Mouse (Mus musculus): Measurements from ENCODE around the gene Fggy. TPM values are rescaled to one million over a fixed set of nuclear protein-coding genes. Genes with fewer than 3 reads are reported as not detected.
A peak's percentile ranks its signal among the peaks of the same experiment; 100 is the strongest.

Fggy gene
- polyA plus RNA-seq, 1 experiment from 2014 or later, result 6.4 TPM

DNA sequence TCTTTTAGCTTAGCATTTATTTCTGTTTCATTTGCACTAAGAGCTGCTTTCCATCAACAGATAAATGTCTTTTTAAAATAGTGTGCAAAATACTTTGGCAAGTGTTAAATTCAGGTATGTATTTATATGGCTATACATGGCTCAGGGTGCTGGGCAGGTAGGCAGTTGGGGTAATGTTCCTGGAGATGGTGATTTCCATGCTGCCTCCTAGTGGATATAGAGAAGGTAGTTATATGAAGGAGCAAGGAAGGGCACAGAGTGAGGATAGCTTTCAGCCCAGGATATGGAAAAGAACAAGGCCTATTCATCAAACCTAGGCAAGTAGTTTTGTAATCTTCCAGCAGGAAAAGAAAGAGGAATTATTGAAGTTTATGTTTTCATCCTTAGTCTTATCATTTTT, 166.3 kb downstream of the Fggy start:
- Histone ChIP-seq H3K36me3 (ENCODE audit: control insufficient read depth, insufficient read depth) (no peaks in the 10 kb centered on the region), H3K4me2 (ENCODE audit: low read depth, low read length) (no peak overlapping the region), H3K4me3 (ENCODE audit: low read length) (no peak overlapping the region), H3K27ac (ENCODE audit: low read length) (no peak overlapping the region), H3K4me1 (ENCODE audit: control insufficient read depth, insufficient read depth, low read length) (no peaks in the 10 kb centered on the region), H3K27me3 (ENCODE audit: control insufficient read depth, insufficient read depth, low read length) (no peaks in the 10 kb centered on the region), H3K9me3 (replicated peaks; ENCODE audit: control insufficient read depth, low read length) (peaks cover 4% of the 10 kb centered on the region; the same call in 1 of the 2 replicates), H3K9ac (ENCODE audit: low read length) (no peak overlapping the region)
- ATAC-seq (replicated peaks; ENCODE audit: extremely low read depth, insufficient read depth, low FRiP score), result no peak

DNA sequence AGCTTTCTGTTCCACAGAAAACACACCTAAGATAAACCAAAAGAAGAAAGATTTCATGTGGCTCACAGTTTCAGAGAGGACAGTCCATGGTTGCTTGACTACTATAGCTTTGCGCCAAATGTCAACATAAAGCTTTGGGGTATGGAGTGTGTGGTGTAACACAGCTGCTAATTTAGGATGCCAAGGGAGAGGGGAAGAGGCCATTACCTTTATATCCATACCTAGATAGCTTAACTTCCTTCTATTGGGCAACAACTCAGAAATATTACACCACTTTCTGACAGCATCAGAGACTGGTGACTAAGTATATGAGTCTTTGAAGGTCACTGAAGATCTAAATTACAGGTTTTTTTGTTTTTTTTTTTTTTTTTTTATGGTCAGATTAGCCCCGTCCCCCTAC, 169.1 kb downstream of the Fggy start:
- Histone ChIP-seq H3K27ac (ENCODE audit: low read length) (no peak overlapping the region), H3K4me3 (ENCODE audit: low read length) (no peak overlapping the region), H3K9ac (ENCODE audit: low read length) (no peak overlapping the region), H3K27me3 (ENCODE audit: control insufficient read depth, insufficient read depth, low read length) (no peaks in the 10 kb centered on the region), H3K36me3 (ENCODE audit: control insufficient read depth, insufficient read depth) (no peaks in the 10 kb centered on the region), H3K9me3 (replicated peaks; ENCODE audit: control insufficient read depth, low read length) (peaks cover 4% of the 10 kb centered on the region; the same call in 1 of the 2 replicates), H3K4me1 (ENCODE audit: control insufficient read depth, insufficient read depth, low read length) (no peaks in the 10 kb centered on the region), H3K4me2 (ENCODE audit: low read depth, low read length) (no peak overlapping the region)
- WGBS, result 95% methylated on average over 2 of the region's 2 CpGs
- no peak for ATAC-seq (replicated peaks; ENCODE audit: extremely low read depth, insufficient read depth, low FRiP score)

DNA sequence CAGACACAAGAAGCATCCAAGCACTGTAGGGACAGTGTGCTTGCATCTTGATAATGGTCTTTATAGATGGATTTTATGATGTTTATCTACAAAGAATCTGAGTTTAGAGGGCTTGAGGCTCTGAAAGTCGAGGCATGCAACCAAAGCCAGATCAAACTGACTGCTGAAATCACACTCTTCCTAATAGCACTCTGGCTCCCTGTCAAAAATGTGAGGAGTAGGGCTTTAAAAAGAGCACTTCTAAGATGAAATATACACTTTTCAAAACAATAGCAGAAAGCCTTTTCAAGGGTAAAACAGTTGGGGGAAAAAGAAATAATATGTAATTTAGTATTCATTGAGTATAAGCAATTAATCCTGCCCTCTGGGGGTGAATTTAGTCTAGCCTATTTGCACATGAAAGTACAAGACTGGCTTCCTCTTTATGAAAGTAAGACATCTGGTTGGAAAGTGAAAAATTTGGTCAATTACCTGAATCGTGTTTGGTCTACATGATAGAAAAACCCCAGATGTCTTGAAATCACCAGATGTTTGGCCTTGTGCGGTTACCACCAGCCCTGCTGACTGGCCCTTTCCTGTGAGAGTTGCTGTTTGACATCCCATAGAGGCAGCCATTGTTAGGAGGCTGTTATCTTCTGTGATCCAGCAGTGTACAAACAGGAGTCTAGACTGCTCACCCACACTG, 172.0 kb downstream of the Fggy start:
- Histone ChIP-seq H3K4me2 (ENCODE audit: low read depth, low read length) (no peak overlapping the region), H3K9me3 (replicated peaks; ENCODE audit: control insufficient read depth, low read length) (peaks cover 4% of the 10 kb centered on the region; the same call in 1 of the 2 replicates), H3K4me3 (ENCODE audit: low read length) (no peak overlapping the region), H3K4me1 (ENCODE audit: control insufficient read depth, insufficient read depth, low read length) (peaks cover 10% of the 10 kb centered on the region), H3K27me3 (ENCODE audit: control insufficient read depth, insufficient read depth, low read length) (no peaks in the 10 kb centered on the region), H3K9ac (ENCODE audit: low read length) (no peak overlapping the region), H3K36me3 (ENCODE audit: control insufficient read depth, insufficient read depth) (no peaks in the 10 kb centered on the region), H3K27ac (ENCODE audit: low read length) (no peak overlapping the region)
- 51% methylated on average over 3 of the region's 3 CpGs for WGBS
- no peak for ATAC-seq (replicated peaks; ENCODE audit: extremely low read depth, insufficient read depth, low FRiP score)

DNA sequence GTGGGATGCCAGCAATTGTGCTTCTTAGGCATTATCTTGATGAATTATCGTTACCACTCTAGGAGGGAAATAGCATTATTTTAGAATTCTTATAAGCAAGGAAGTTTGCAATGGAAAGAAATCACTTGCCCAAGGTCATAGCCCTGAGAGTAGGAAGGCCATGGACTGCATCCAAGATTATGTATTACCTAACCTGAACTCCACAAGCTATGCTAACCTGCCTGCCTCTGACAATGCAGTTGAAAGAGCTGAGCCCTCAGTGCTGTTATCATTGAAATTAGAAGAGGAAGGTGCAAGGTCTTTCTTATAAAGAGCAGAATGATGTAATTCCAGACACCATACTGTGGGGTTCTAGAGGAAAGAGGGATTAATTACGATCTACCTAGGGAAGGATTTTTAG, 173.8 kb downstream of the Fggy start:
- Histone ChIP-seq H3K4me3 (ENCODE audit: low read length) (no peak overlapping the region), H3K27ac (ENCODE audit: low read length) (no peak overlapping the region), H3K27me3 (ENCODE audit: control insufficient read depth, insufficient read depth, low read length) (no peaks in the 10 kb centered on the region), H3K36me3 (ENCODE audit: control insufficient read depth, insufficient read depth) (no peaks in the 10 kb centered on the region), H3K9me3 (replicated peaks; ENCODE audit: control insufficient read depth, low read length) (peaks cover 3% of the 10 kb centered on the region; the same call in 1 of the 2 replicates), H3K4me1 (ENCODE audit: control insufficient read depth, insufficient read depth, low read length) (peaks cover 10% of the 10 kb centered on the region), H3K4me2 (ENCODE audit: low read depth, low read length) (no peak overlapping the region), H3K9ac (ENCODE audit: low read length) (no peak overlapping the region)
- WGBS, result 72% methylated on average over 2 of the region's 2 CpGs
- no peak for ATAC-seq (replicated peaks; ENCODE audit: extremely low read depth, insufficient read depth, low FRiP score)

DNA sequence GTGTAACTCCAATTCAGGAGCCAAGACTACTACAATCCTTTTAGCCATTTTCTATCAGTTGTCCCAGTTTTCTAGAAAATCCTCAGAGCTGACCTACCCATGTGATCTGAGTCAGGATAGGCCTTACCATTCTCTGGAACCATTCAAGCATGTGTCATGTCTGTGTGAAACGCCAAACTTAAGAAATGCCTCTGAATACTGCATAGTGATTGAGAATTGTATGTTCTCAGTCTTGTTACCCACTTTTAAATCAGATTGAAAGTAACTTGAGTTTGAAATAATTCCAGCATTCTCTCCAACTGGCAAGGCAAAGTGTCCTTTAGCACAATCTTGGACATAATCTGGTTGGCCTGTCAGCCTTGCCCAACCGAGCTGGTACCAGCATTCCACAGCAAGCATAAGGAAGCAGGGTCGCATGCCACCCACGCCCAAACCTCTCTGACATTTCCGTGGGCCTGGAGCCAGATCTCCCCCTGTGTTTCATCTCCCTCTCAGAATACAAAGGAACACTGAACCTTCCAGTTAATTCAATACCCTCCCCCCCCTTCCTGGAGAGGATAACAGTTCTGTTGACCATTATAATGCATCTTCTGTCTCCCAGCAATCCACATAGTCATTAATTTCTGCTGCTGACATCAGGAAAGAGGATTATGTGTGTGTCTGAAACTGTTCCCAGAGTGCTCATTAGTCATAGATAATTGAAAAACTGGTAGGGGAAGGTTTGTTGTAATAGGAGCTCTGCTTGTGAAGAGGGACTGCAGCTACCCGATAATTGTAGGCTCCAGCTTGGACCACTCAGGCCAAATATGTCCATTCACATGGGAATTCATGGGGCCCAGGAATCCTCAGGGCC, 176.3 kb downstream of the Fggy start:
- Histone ChIP-seq H3K27me3 (ENCODE audit: control insufficient read depth, insufficient read depth, low read length) (no peaks in the 10 kb centered on the region), H3K9ac (ENCODE audit: low read length) (no peak overlapping the region), H3K4me2 (ENCODE audit: low read depth, low read length) (no peak overlapping the region), H3K4me1 (ENCODE audit: control insufficient read depth, insufficient read depth, low read length) (peaks cover 10% of the 10 kb centered on the region), H3K4me3 (ENCODE audit: low read length) (no peak overlapping the region), H3K36me3 (ENCODE audit: control insufficient read depth, insufficient read depth) (no peaks in the 10 kb centered on the region), H3K27ac (ENCODE audit: low read length) (peak overlapping the region; percentile 12), H3K9me3 (replicated peaks; ENCODE audit: control insufficient read depth, low read length) (no peaks in the 10 kb centered on the region)
- 22% methylated on average over 6 of the region's 6 CpGs for WGBS
- no peak; the same call in 1 of the 2 replicates for ATAC-seq (replicated peaks; ENCODE audit: extremely low read depth, insufficient read depth, low FRiP score)

DNA sequence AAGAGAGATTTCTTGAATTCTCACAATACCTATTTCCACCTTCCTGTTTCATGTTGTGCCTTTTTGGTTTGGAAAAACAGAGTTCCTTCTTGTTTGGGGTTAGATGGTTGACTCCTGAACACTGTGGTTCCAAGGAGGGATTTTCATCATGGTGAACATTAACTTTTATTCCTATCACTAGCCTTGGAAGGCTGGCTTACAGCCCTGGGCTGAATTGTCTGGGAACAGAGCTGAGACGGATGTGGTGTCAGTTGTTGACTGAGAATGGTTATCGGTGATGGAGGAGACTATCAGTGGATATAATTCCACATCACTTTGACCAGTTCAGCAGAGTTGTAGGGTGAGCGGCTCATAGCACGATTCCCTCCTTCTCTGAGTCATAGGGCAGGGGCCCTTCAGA, 178.7 kb downstream of the Fggy start:
- no peak overlapping the region for H3K4me3 ChIP-seq (ENCODE audit: low read length)
- H3K9me3 ChIP-seq (replicated peaks; ENCODE audit: control insufficient read depth, low read length), result no peaks in the 10 kb centered on the region
- H3K36me3 ChIP-seq (ENCODE audit: control insufficient read depth, insufficient read depth), result no peaks in the 10 kb centered on the region
- no peaks in the 10 kb centered on the region for H3K27me3 ChIP-seq (ENCODE audit: control insufficient read depth, insufficient read depth, low read length)
- no peak overlapping the region for H3K4me2 ChIP-seq (ENCODE audit: low read depth, low read length)
- peaks cover 13% of the 10 kb centered on the region for H3K4me1 ChIP-seq (ENCODE audit: control insufficient read depth, insufficient read depth, low read length)
- no peak overlapping the region for H3K27ac ChIP-seq (ENCODE audit: low read length)
- no peak overlapping the region for H3K9ac ChIP-seq (ENCODE audit: low read length)
- WGBS, result 78% methylated on average over 4 of the region's 4 CpGs
- no peak for ATAC-seq (replicated peaks; ENCODE audit: extremely low read depth, insufficient read depth, low FRiP score)

DNA sequence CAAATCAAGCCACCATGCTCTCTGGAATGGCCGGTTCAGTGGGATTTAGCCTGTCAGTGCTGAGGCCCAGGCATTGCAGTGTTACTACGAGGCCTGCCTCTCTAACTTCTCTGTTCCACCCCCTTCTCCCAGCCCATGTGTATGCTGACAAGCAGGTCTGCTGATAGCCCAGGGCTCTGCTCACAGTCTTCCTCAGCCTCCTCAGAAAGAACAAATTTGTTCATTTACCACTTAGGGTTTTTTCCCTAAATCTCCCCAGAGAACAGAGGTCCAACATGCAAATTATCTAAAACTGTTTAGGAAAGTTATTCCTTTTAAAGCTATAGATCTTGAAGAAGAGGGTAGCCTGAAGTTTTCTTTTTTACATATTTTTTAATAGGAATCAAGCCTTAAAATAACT, 179.4 kb downstream of the Fggy start:
- ATAC-seq (replicated peaks; ENCODE audit: extremely low read depth, insufficient read depth, low FRiP score), result no peak
- Histone ChIP-seq H3K9me3 (replicated peaks; ENCODE audit: control insufficient read depth, low read length) (no peaks in the 10 kb centered on the region), H3K9ac (ENCODE audit: low read length) (no peak overlapping the region), H3K27me3 (ENCODE audit: control insufficient read depth, insufficient read depth, low read length) (no peaks in the 10 kb centered on the region), H3K27ac (ENCODE audit: low read length) (no peak overlapping the region), H3K4me3 (ENCODE audit: low read length) (no peak overlapping the region), H3K4me2 (ENCODE audit: low read depth, low read length) (no peak overlapping the region), H3K4me1 (ENCODE audit: control insufficient read depth, insufficient read depth, low read length) (peaks cover 17% of the 10 kb centered on the region), H3K36me3 (ENCODE audit: control insufficient read depth, insufficient read depth) (no peaks in the 10 kb centered on the region)
- WGBS, result 50% methylated on average over 2 of the region's 2 CpGs

DNA sequence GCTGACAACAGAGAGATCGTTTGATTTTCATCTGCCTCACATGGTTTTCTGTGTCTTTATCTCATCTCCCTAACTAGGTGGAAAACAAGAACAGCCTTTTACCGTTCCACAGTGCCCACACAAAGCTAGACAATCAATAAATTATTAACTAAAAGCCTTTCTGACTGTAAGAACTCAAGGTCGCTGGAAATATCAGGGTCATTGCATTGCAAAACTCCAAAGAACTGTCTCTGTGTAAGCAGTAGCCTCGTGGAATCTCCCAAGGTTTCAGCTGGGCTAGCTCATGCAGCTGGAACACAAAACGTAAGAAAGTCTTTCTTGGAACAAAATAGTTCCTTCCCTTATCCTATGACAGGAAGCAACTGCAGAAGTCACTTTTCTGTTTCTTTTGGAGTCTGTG, 180.9 kb downstream of the Fggy start:
- Histone ChIP-seq H3K36me3 (ENCODE audit: control insufficient read depth, insufficient read depth) (no peaks in the 10 kb centered on the region), H3K4me3 (ENCODE audit: low read length) (no peak overlapping the region), H3K9ac (ENCODE audit: low read length) (no peak overlapping the region), H3K4me1 (ENCODE audit: control insufficient read depth, insufficient read depth, low read length) (peaks cover 24% of the 10 kb centered on the region), H3K4me2 (ENCODE audit: low read depth, low read length) (no peak overlapping the region), H3K27me3 (ENCODE audit: control insufficient read depth, insufficient read depth, low read length) (no peaks in the 10 kb centered on the region), H3K27ac (ENCODE audit: low read length) (peak overlapping the region; percentile 37; the same call in 1 of the 2 replicates), H3K9me3 (replicated peaks; ENCODE audit: control insufficient read depth, low read length) (no peaks in the 10 kb centered on the region)
- WGBS, result 36% methylated on average over 5 of the region's 5 CpGs
- no peak for ATAC-seq (replicated peaks; ENCODE audit: extremely low read depth, insufficient read depth, low FRiP score)

DNA sequence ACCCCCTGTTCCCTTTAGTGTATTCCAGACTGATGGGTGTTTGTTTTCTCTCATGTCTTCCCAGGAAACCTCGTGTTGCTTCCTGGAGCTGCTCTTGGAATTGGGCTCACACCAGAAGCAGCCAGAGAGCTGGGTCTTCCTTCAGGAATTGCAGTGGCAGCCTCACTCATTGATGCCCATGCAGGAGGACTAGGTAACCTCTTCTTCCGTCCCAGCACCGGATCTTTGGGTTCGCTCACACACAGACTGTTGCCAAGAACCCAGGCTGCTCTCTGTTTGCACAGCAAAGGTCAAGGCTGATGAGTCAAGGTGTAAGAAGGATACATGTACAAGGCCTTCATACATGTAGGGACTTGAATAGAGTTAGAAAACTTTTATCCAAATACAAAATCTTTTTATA, 181.4 kb downstream of the Fggy start:
- H3K4me2 ChIP-seq (ENCODE audit: low read depth, low read length), result no peak overlapping the region
- WGBS, result 63% methylated on average over 4 of the region's 4 CpGs
- peaks cover 23% of the 10 kb centered on the region for H3K4me1 ChIP-seq (ENCODE audit: control insufficient read depth, insufficient read depth, low read length)
- ATAC-seq (replicated peaks; ENCODE audit: extremely low read depth, insufficient read depth, low FRiP score), result no peak
- H3K4me3 ChIP-seq (ENCODE audit: low read length), result no peak overlapping the region
- H3K9me3 ChIP-seq (replicated peaks; ENCODE audit: control insufficient read depth, low read length), result no peaks in the 10 kb centered on the region
- peak overlapping the region; percentile 2; the same call in 1 of the 2 replicates for H3K27ac ChIP-seq (ENCODE audit: low read length)
- no peak overlapping the region for H3K9ac ChIP-seq (ENCODE audit: low read length)
- H3K36me3 ChIP-seq (ENCODE audit: control insufficient read depth, insufficient read depth), result no peaks in the 10 kb centered on the region
- no peaks in the 10 kb centered on the region for H3K27me3 ChIP-seq (ENCODE audit: control insufficient read depth, insufficient read depth, low read length)

Measured in heart, embryonic 16.5 days (tissue).